11 mouse cellular contexts compared by ENCODE assay signal in the genomic region with DNA sequence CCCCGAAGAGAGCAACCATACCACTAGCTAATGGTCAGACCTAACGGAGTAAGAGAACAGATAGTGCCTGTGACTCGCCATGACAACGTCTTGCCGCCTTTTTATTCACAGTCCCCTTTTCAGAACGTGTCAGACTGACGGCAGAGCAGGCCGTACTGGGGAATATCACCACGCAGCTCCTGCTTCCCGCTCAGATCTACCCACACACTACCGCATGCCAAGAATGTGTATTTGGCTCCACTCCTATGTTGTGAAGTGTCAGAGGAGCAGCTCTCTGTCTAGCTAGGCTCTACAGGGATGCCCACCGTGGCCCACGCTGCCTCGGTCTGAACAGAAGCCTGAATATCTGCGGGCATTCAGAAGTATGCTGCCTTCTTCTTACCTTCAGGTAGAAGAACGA. TPM values are rescaled to one million over a fixed set of nuclear protein-coding genes. Genes with fewer than 3 reads are reported as not detected.
A peak's percentile ranks its signal among the peaks of the same experiment; 100 is the strongest.
DNase-seq lines count a peak whose midpoint lies in the region.
"Had no signal": no experiment of that assay in that cellular context is flagged by ENCODE, and none has a peak within 500 bp of the region (broad histone marks: within the 10 kb centered on the region; RNA-seq: fewer than 3 reads in every experiment).

No protein-coding gene starts in this region.

- DNase-seq in cerebellum, postnatal 10 days, result peak; percentile 42 to 45
- DNase-seq in cerebellum, adult 9-10 months, result no peak
- DNase-seq in kidney, adult 18-20 months, result peak; percentile 21
- no peak for DNase-seq in kidney, postnatal 4 days
- DNase-seq in Muller cell, postnatal 12 days (ENCODE audit: inconsistent ontology term), result peak; percentile 57
- DNase-seq in layer of hippocampus, postnatal 14 days (ENCODE audit: low spot score in 2 of 2), result peak; percentile 22 to 49
- no peak for DNase-seq in MN1 (ENCODE audit: low spot score)
- no peak for DNase-seq in spleen, postnatal 14 days (ENCODE audit: low spot score in 2 of 2)
- DNase-seq: thymus, postnatal 25 days had no signal

RNA-seq across cellular contexts. Expression of a gene that starts 35.6 kb away (rescaled TPM):
- not detected for total RNA-seq in layer of hippocampus, postnatal 14 days (2021)
- total RNA-seq: gastrocnemius, adult 18-20 months; heart, postnatal 14 days had no signal

RNA-seq across cellular contexts. Expression of a gene that starts 59.7 kb away (rescaled TPM):
- total RNA-seq in layer of hippocampus, postnatal 14 days (2021), result 10 to 100 TPM; 67.6 to 74.6 TPM

Comparison
In these comparisons a context has a peak if more than half of its experiments do, and no peak if none do; other contexts are left out.
1. DNase-seq: peak in cerebellum, postnatal 10 days (2 of 2), kidney, adult 18-20 months (single experiment), Muller cell, postnatal 12 days (single experiment) and layer of hippocampus, postnatal 14 days (2 of 2); none in cerebellum, adult 9-10 months (single experiment), kidney, postnatal 4 days (0 of 2), MN1 (single experiment) and spleen, postnatal 14 days (0 of 2).